In genomic region chr4:63248951-63249350, GRCm38 (mm10) we compare ENCODE assay signal across 20 mouse cellular contexts.
"Had no signal": no experiment of that assay in that cellular context is flagged by ENCODE, and none has a peak within 500 bp of the region (broad histone marks: within the 10 kb centered on the region; RNA-seq: fewer than 3 reads in every experiment).

No protein-coding gene starts in this region.

- H3K36me3 ChIP-seq: midbrain, embryonic 12.5 days; midbrain, embryonic 15.5 days; neural tube, embryonic 12.5 days; neural tube, embryonic 15.5 days had no signal

- H3K9me3 ChIP-seq: limb, embryonic 12.5 days; limb, embryonic 15.5 days; midbrain, embryonic 12.5 days; midbrain, embryonic 15.5 days; neural tube, embryonic 12.5 days; neural tube, embryonic 15.5 days had no signal

- H3K4me1 ChIP-seq: limb, embryonic 12.5 days; midbrain, embryonic 12.5 days; midbrain, embryonic 15.5 days had no signal

- H3K27ac ChIP-seq: kidney, postnatal 0 days; limb, embryonic 12.5 days; limb, embryonic 15.5 days; liver, embryonic 14.5 days; macrophage; midbrain, embryonic 12.5 days; midbrain, embryonic 15.5 days; neural tube, embryonic 12.5 days; neural tube, embryonic 15.5 days; stomach, postnatal 0 days had no signal

- ATAC-seq: liver, postnatal 0 days; lung, postnatal 0 days; midbrain, embryonic 15.5 days had no signal

- H3K4me3 ChIP-seq: limb, embryonic 12.5 days; limb, embryonic 15.5 days; midbrain, embryonic 12.5 days; midbrain, embryonic 15.5 days; neural tube, embryonic 12.5 days; neural tube, embryonic 15.5 days had no signal

- DNase-seq: kidney, postnatal 25 days; layer of hippocampus, postnatal 36 days; left cerebral cortex, postnatal 4 days; liver, postnatal 0 days; lung, embryonic 14.5 days; thymus, adult 2 months; thymus, postnatal 14 days; thymus, postnatal 4 days had no signal

- H3K9ac ChIP-seq: limb, embryonic 12.5 days; limb, embryonic 15.5 days; liver, embryonic 14.5 days; liver, postnatal 0 days; lung, embryonic 14.5 days; midbrain, embryonic 12.5 days; midbrain, embryonic 15.5 days; neural tube, embryonic 12.5 days; neural tube, embryonic 15.5 days had no signal

- H3K4me2 ChIP-seq: limb, embryonic 12.5 days; limb, embryonic 15.5 days; liver, embryonic 11.5 days; lung, embryonic 14.5 days; midbrain, embryonic 12.5 days; midbrain, embryonic 15.5 days; neural tube, embryonic 12.5 days; neural tube, embryonic 15.5 days had no signal

- H3K27me3 ChIP-seq: limb, embryonic 12.5 days; limb, embryonic 15.5 days; midbrain, embryonic 12.5 days; midbrain, embryonic 15.5 days; neural tube, embryonic 12.5 days; neural tube, embryonic 15.5 days had no signal
